Mouse (Mus musculus) CH12.LX (cell line): Measurements from ENCODE around the gene Chrm5. TPM values are rescaled to one million over a fixed set of nuclear protein-coding genes. Genes with fewer than 3 reads are reported as not detected.
A peak's percentile ranks its signal among the peaks of the same experiment; 100 is the strongest.
"Not testable (repeated sequence)": the region's sequence is repeated elsewhere in the genome, so short reads cannot be mapped to it uniquely, and the experiment has no call there.

Source experiments
- DNase-seq: peaks from one replicate; pipeline ENCODE4 v3.0.0-alpha.2; 2013; ENCODE audit errors: extremely low read depth
- H3K27ac ChIP-seq: 2 replicates; pipeline ENCODE4 v1.5.1; 2012; ENCODE audit warnings: low read depth, mild to moderate bottlenecking, control low read depth, moderate library complexity; ENCODE audit not compliant: insufficient read depth
- H3K27me3 ChIP-seq: replicated peaks from 2 replicates; pipeline ENCODE3; 2012; ENCODE audit warnings: inconsistent platforms
- H3K36me3 ChIP-seq, 2 experiments: replicated peaks in 1 of 2; 2 replicates each; pipeline versions ENCODE3 to v1.6.1; 2012; ENCODE audit warnings: inconsistent platforms in 1 of 2, low read length in 1 of 2, mild to moderate bottlenecking in 1 of 2, mixed read lengths in 1 of 2, moderate library complexity in 1 of 2; ENCODE audit not compliant: control insufficient read depth in 1 of 2, insufficient read depth in 1 of 2
- H3K4me1 ChIP-seq, 2 experiments: 2 replicates each; pipeline ENCODE4 v1.6.1; 2012; ENCODE audit warnings: inconsistent platforms in 1 of 2, moderate library complexity in 1 of 2; ENCODE audit not compliant: insufficient read depth in 2 of 2, control insufficient read depth in 1 of 2
- H3K4me2 ChIP-seq: 2 replicates; pipeline ENCODE4 v1.6.1; 2012; ENCODE audit warnings: low read depth, mild to moderate bottlenecking, control low read depth; ENCODE audit not compliant: poor library complexity, insufficient read depth, severe bottlenecking
- H3K4me3 ChIP-seq, 3 experiments: fragments of 150-350 bp in 1 of 3; sonication (generic) in 1 of 3; replicated peaks in 1 of 3; 2 replicates each; pipeline versions ENCODE3 to v1.5.1; 2011 to 2012; ENCODE audit warnings: low read depth in 2 of 3, low read length in 2 of 3, mild to moderate bottlenecking in 2 of 3, moderate library complexity in 2 of 3, control low read depth in 1 of 3, improper control_type of control experiment in 1 of 3, inconsistent platforms in 1 of 3, mixed read lengths in 1 of 3; ENCODE audit not compliant: poor library complexity in 1 of 3
- H3K79me2 ChIP-seq: replicated peaks from 2 replicates; pipeline ENCODE4 v1.6.1; 2012; ENCODE audit warnings: mild to moderate bottlenecking, moderate library complexity; ENCODE audit not compliant: control insufficient read depth, poor library complexity, insufficient read depth, severe bottlenecking; ENCODE audit errors: extremely low read depth
- H3K9ac ChIP-seq: 2 replicates; pipeline ENCODE4 v1.6.1; 2012; ENCODE audit warnings: low read depth, mild to moderate bottlenecking, control low read depth, moderate library complexity; ENCODE audit not compliant: insufficient read depth
- H3K9me3 ChIP-seq: replicated peaks from 2 replicates; pipeline ENCODE3; 2012; ENCODE audit warnings: low read length, inconsistent platforms, mixed read lengths
- BHLHE40 ChIP-seq: IDR thresholded peaks from 2 replicates; pipeline ENCODE4 v1.6.1; 2011; ENCODE audit warnings: mild to moderate bottlenecking, low read depth, low read length, improper control_type of control experiment
- CHD1 ChIP-seq: IDR thresholded peaks from 2 replicates; pipeline ENCODE4 v1.6.1; 2012; ENCODE audit warnings: low read depth, low read length, improper control_type of control experiment, inconsistent platforms
- CHD2 ChIP-seq: IDR thresholded peaks from 2 replicates; pipeline ENCODE4 v1.6.1; 2011; ENCODE audit warnings: low read length, improper control_type of control experiment
- HCFC1 ChIP-seq: IDR thresholded peaks from 2 replicates; pipeline ENCODE4 v1.6.1; 2012; ENCODE audit warnings: low read depth, mild to moderate bottlenecking, inconsistent platforms, low read length, improper control_type of control experiment
- IRF4 ChIP-seq: IDR thresholded peaks from 2 replicates; pipeline ENCODE4 v1.6.1; 2014; ENCODE audit warnings: low read depth, mild to moderate bottlenecking, inconsistent platforms, low read length, improper control_type of control experiment
- JUN ChIP-seq: IDR thresholded peaks from 2 replicates; pipeline ENCODE4 v1.6.1; 2011; ENCODE audit warnings: low read depth, mild to moderate bottlenecking, low read length, improper control_type of control experiment, moderate library complexity; ENCODE audit not compliant: insufficient read depth
- KAT2A ChIP-seq: IDR thresholded peaks from 2 replicates; pipeline ENCODE4 v1.6.1; 2012; ENCODE audit warnings: low read length, improper control_type of control experiment, inconsistent platforms; ENCODE audit not compliant: insufficient replicate concordance
- MAX ChIP-seq: IDR thresholded peaks from 2 replicates; pipeline ENCODE4 v1.6.1; 2011; ENCODE audit warnings: low read length, improper control_type of control experiment
- POLR2AphosphoS2 ChIP-seq: IDR thresholded peaks from 2 replicates; pipeline ENCODE4 v1.6.1; 2011; ENCODE audit warnings: low read depth, low read length, improper control_type of control experiment
- RAD21 ChIP-seq: IDR thresholded peaks from 2 replicates; pipeline ENCODE4 v1.6.1; 2011; ENCODE audit warnings: low read depth, mild to moderate bottlenecking, low read length, improper control_type of control experiment, moderate library complexity
- RCOR1 ChIP-seq: conservative IDR thresholded peaks from 2 replicates; pipeline ENCODE4 v1.6.1; 2012; ENCODE audit warnings: low read depth, mild to moderate bottlenecking, inconsistent platforms, low read length, improper control_type of control experiment
- SIN3A ChIP-seq: IDR thresholded peaks from 2 replicates; pipeline ENCODE4 v1.6.1; 2012; ENCODE audit warnings: low read length, improper control_type of control experiment, inconsistent platforms
- TBP ChIP-seq: conservative IDR thresholded peaks from 2 replicates; pipeline ENCODE4 v1.6.1; 2011; ENCODE audit warnings: low read depth, low read length, improper control_type of control experiment
- UBTF ChIP-seq: IDR thresholded peaks from 2 replicates; pipeline ENCODE4 v1.6.1; 2012; ENCODE audit warnings: low read depth, mild to moderate bottlenecking, inconsistent platforms, low read length, improper control_type of control experiment, moderate library complexity
- USF1 ChIP-seq: IDR thresholded peaks from 2 replicates; pipeline ENCODE4 v1.6.1; 2014; ENCODE audit warnings: low read depth, mild to moderate bottlenecking, inconsistent platforms, low read length, improper control_type of control experiment
- USF2 ChIP-seq: conservative IDR thresholded peaks from 2 replicates; pipeline ENCODE4 v1.6.1; 2011; ENCODE audit warnings: low read depth, low read length, improper control_type of control experiment
- ZKSCAN1 ChIP-seq: IDR thresholded peaks from 2 replicates; pipeline ENCODE4 v1.6.1; 2012; ENCODE audit warnings: low read depth, inconsistent platforms, low read length, improper control_type of control experiment, borderline replicate concordance
- ZNF384 ChIP-seq: IDR thresholded peaks from 2 replicates; pipeline ENCODE4 v1.6.1; 2012; ENCODE audit warnings: low read depth, low read length, improper control_type of control experiment, inconsistent platforms
- dilution Hi-C: fragments of 300-500 bp; cut with MboI; formaldehyde crosslinking; loops from 2 replicates; pipeline ENCODE4 v1.14.3; 2020; ENCODE audit warnings: low sequenced_read_pairs; ENCODE audit not compliant: extremely low pct_unique_long_range_greater_than_20kb, extremely low pct_ligation_motif_present
- in situ Hi-C: fragments of 300-500 bp; cut with MboI; formaldehyde crosslinking; loops from 3 replicates; pipeline ENCODE4 v1.14.3; 2019; ENCODE audit warnings: low sequenced_read_pairs, low pct_ligation_motif_present, low pct_unique_long_range_greater_than_20kb, mixed read lengths
- polyA plus RNA-seq: library from polyadenylated mRNA; unstranded; fragments of >175 nt; gene quantifications from 2 replicates; pipeline ENCODE4 v1.2.1, GENCODE M21; 2012; ENCODE audit warnings: low read depth; ENCODE audit not compliant: insufficient read length
- total RNA-seq, 2 experiments: library from RNA; depleted of rRNA; stranded (reverse); fragments of 300-350 nt in 1 of 2; fragments of >200 nt in 1 of 2; gene quantifications; 2 replicates each; pipeline ENCODE4 v1.2.3; 2012 to 2014

Gene Chrm5
- total and polyA plus RNA-seq, 3 experiments = not detected

GRCm38 (mm10) chr2:112448046-112448445 lies 32.5 kb downstream of the Chrm5 start:
- peaks cover 3 to 22% of the 10 kb centered on the region in 2 experiments; a peak in 3 of 4 replicates for H3K4me1 ChIP-seq
- H3K9me3 ChIP-seq, dilution Hi-C loops, H3K27ac ChIP-seq, H3K36me3 ChIP-seq, H3K27me3 ChIP-seq, DNase-seq, H3K9ac ChIP-seq, H3K4me3 ChIP-seq, in situ Hi-C loops, H3K4me2 ChIP-seq, H3K79me2 ChIP-seq: not testable (repeated sequence)
- peak; percentile 52; the same call in 1 of the 2 replicates for TF ChIP-seq IRF4

GRCm38 (mm10) chr2:112445511-112445910 lies 35.1 kb downstream of the Chrm5 start:
- in situ Hi-C loops (no loop called here), dilution Hi-C loops (no loop called here)
- Histone ChIP-seq H3K27ac (no peak overlapping the region), H3K4me3 (no peak overlapping the region), H3K9me3 (no peaks in the 10 kb centered on the region), H3K9ac (no peak overlapping the region), H3K79me2 (no peaks in the 10 kb centered on the region), H3K4me2 (no peak overlapping the region), H3K4me1 (peaks cover 3 to 11% of the 10 kb centered on the region in 2 experiments; a peak in 3 of 4 replicates), H3K36me3 (no peaks in the 10 kb centered on the region), H3K27me3 (no peaks in the 10 kb centered on the region)
- TF ChIP-seq ZKSCAN1 (no peak), USF2 (no peak), USF1 (no peak), CHD1 (no peak), BHLHE40 (no peak), MAX (no peak), HCFC1 (no peak), ZNF384 (no peak), POLR2AphosphoS2 (no peak), SIN3A (no peak), JUN (no peak), RAD21 (no peak), CHD2 (no peak), KAT2A (no peak), TBP (no peak), RCOR1 (no peak), UBTF (no peak)
- no peak for DNase-seq
